Mouse (Mus musculus) spleen, adult 18-20 months (tissue): ENCODE data around the gene Hap1.
"Not testable (repeated sequence)": the region's sequence is repeated elsewhere in the genome, so short reads cannot be mapped to it uniquely, and the experiment has no call there.

Experiments used
- DNase-seq, 2 experiments: peaks; one replicate each; pipeline ENCODE4 v3.0.0; 2022; ENCODE audit warnings: mixed read lengths in 2 of 2

The Hap1 gene

GRCm38 (mm10) chr11:100352076-100352857 lies 3.7 kb downstream of the Hap1 start:
- DNase-seq, result no peak

- no peak for DNase-seq
Observed at GRCm38 (mm10) chr11:100344269-100344668, 11.7 kb downstream of the Hap1 start.

GRCm38 (mm10) chr11:100335731-100336130 lies 20.2 kb downstream of the Hap1 start:
- no peak for DNase-seq

- no peak for DNase-seq
Observed at GRCm38 (mm10) chr11:100333944-100334457, 21.9 kb downstream of the Hap1 start, which contains the start of gene Gast. Gene Gast, plus strand, starts transcription at chr11:100334407.

- no peak for DNase-seq
Observed at GRCm38 (mm10) chr11:100332766-100333515, 23.0 kb downstream of the Hap1 start.

- not testable (repeated sequence) for DNase-seq
Observed at GRCm38 (mm10) chr11:100330816-100331375, 25.0 kb downstream of the Hap1 start.

GRCm38 (mm10) chr11:100330235-100330634 lies 25.7 kb downstream of the Hap1 start:
- no peak for DNase-seq

GRCm38 (mm10) chr11:100327761-100328160 lies 28.2 kb downstream of the Hap1 start:
- DNase-seq, result no peak

GRCm38 (mm10) chr11:100327316-100327715 lies 28.6 kb downstream of the Hap1 start:
- DNase-seq, result no peak

GRCm38 (mm10) chr11:100325062-100325629 lies 30.8 kb downstream of the Hap1 start:
- DNase-seq, result no peak

GRCm38 (mm10) chr11:100323578-100323977 lies 32.4 kb downstream of the Hap1 start:
- peak in 1 of 2 experiments; percentile 60 for DNase-seq

- DNase-seq, result no peak
Observed at GRCm38 (mm10) chr11:100322591-100323258, 33.2 kb downstream of the Hap1 start.

- not testable (repeated sequence) for DNase-seq
Observed at GRCm38 (mm10) chr11:100321479-100322305, 34.2 kb downstream of the Hap1 start.

GRCm38 (mm10) chr11:100320701-100321410 lies 35.1 kb downstream of the Hap1 start:
- not testable (repeated sequence) for DNase-seq

GRCm38 (mm10) chr11:100320172-100320630 lies 35.7 kb downstream of the Hap1 start:
- peak; percentile 90 to 95 for DNase-seq

GRCm38 (mm10) chr11:100319492-100320171 lies 36.3 kb downstream of the Hap1 start, which contains the start of gene Eif1:
Gene Eif1, plus strand, starts transcription at chr11:100319885.
- peak; percentile 100 for DNase-seq

GRCm38 (mm10) chr11:100318529-100319451 lies 37.1 kb downstream of the Hap1 start:
- DNase-seq, result peak in 1 of 2 experiments; percentile 17

- no peak for DNase-seq
Observed at GRCm38 (mm10) chr11:100317826-100318380, 38.0 kb downstream of the Hap1 start.
